Mouse (Mus musculus): ENCODE measurements around the gene Coq2. TPM values are rescaled to one million over a fixed set of nuclear protein-coding genes. Genes with fewer than 3 reads are reported as not detected.

The Coq2 gene
- polyA plus RNA-seq, 1 experiment from 2014 or later: 58.7 TPM

- Histone ChIP-seq H3K4me3 (ENCODE audit: low read depth, low read length) (no peak overlapping the region), H3K27me3 (replicated peaks; ENCODE audit: control insufficient read depth, insufficient read depth, low read length) (no peaks in the 10 kb centered on the region), H3K4me2 (no peak overlapping the region), H3K9ac (ENCODE audit: low read depth, low read length) (no peak overlapping the region), H3K27ac (ENCODE audit: low read depth, low read length) (no peak overlapping the region), H3K4me1 (replicated peaks; ENCODE audit: control insufficient read depth, insufficient read depth, low read length) (peaks cover 9% of the 10 kb centered on the region), H3K9me3 (ENCODE audit: control insufficient read depth, low read length) (no peaks in the 10 kb centered on the region), H3K36me3 (ENCODE audit: control insufficient read depth, insufficient read depth, low read length) (no peaks in the 10 kb centered on the region)
- ATAC-seq (replicated peaks; ENCODE audit: low FRiP score) (no peak), DNase-seq (ENCODE audit: low spot score) (no peak)
- WGBS: 65% methylated on average over 8 of the region's 8 CpGs
Measured at GRCm38 (mm10) chr5:100621876-100622508, 52.9 kb downstream of the Coq2 start.

GRCm38 (mm10) chr5:100620952-100621351, 54.0 kb downstream of the Coq2 start:
- Histone ChIP-seq H3K27ac (ENCODE audit: low read depth, low read length) (no peak overlapping the region), H3K9me3 (ENCODE audit: control insufficient read depth, low read length) (no peaks in the 10 kb centered on the region), H3K4me1 (replicated peaks; ENCODE audit: control insufficient read depth, insufficient read depth, low read length) (peaks cover 9% of the 10 kb centered on the region), H3K4me2 (no peak overlapping the region), H3K36me3 (ENCODE audit: control insufficient read depth, insufficient read depth, low read length) (no peaks in the 10 kb centered on the region), H3K27me3 (replicated peaks; ENCODE audit: control insufficient read depth, insufficient read depth, low read length) (no peaks in the 10 kb centered on the region), H3K9ac (ENCODE audit: low read depth, low read length) (no peak overlapping the region), H3K4me3 (ENCODE audit: low read depth, low read length) (no peak overlapping the region)
- ATAC-seq (replicated peaks; ENCODE audit: low FRiP score): no peak
- no peak for DNase-seq (ENCODE audit: low spot score)
- 67% methylated on average over 9 of the region's 9 CpGs for WGBS

- 88% methylated on average over 15 of the region's 15 CpGs for WGBS
- no peaks in the 10 kb centered on the region for H3K27me3 ChIP-seq (replicated peaks; ENCODE audit: control insufficient read depth, insufficient read depth, low read length)
- no peak for ATAC-seq (replicated peaks; ENCODE audit: low FRiP score)
- peaks cover 2% of the 10 kb centered on the region for H3K4me1 ChIP-seq (replicated peaks; ENCODE audit: control insufficient read depth, insufficient read depth, low read length)
- no peak overlapping the region for H3K4me3 ChIP-seq (ENCODE audit: low read depth, low read length)
- no peak overlapping the region for H3K9ac ChIP-seq (ENCODE audit: low read depth, low read length)
- no peak overlapping the region for H3K27ac ChIP-seq (ENCODE audit: low read depth, low read length)
- no peaks in the 10 kb centered on the region for H3K36me3 ChIP-seq (ENCODE audit: control insufficient read depth, insufficient read depth, low read length)
- H3K9me3 ChIP-seq (ENCODE audit: control insufficient read depth, low read length): no peaks in the 10 kb centered on the region
- no peak for DNase-seq (ENCODE audit: low spot score)
- H3K4me2 ChIP-seq: no peak overlapping the region
Measured at GRCm38 (mm10) chr5:100619586-100620275, 55.2 kb downstream of the Coq2 start.

- H3K4me1 ChIP-seq (replicated peaks; ENCODE audit: control insufficient read depth, insufficient read depth, low read length): no peaks in the 10 kb centered on the region
- H3K27ac ChIP-seq (ENCODE audit: low read depth, low read length): no peak overlapping the region
- no peaks in the 10 kb centered on the region for H3K27me3 ChIP-seq (replicated peaks; ENCODE audit: control insufficient read depth, insufficient read depth, low read length)
- no peaks in the 10 kb centered on the region for H3K9me3 ChIP-seq (ENCODE audit: control insufficient read depth, low read length)
- H3K9ac ChIP-seq (ENCODE audit: low read depth, low read length): no peak overlapping the region
- no peak overlapping the region for H3K4me2 ChIP-seq
- WGBS: 79% methylated on average over 17 of the region's 17 CpGs
- no peaks in the 10 kb centered on the region for H3K36me3 ChIP-seq (ENCODE audit: control insufficient read depth, insufficient read depth, low read length)
- no peak overlapping the region for H3K4me3 ChIP-seq (ENCODE audit: low read depth, low read length)
- no peak for ATAC-seq (replicated peaks; ENCODE audit: low FRiP score)
- DNase-seq (ENCODE audit: low spot score): no peak
Measured at GRCm38 (mm10) chr5:100613896-100614768, 60.8 kb downstream of the Coq2 start.

- ATAC-seq (replicated peaks; ENCODE audit: low FRiP score) (0 out of 2 replicates have a peak, but pooled peaks have one; percentile 34), DNase-seq (ENCODE audit: low spot score) (no peak)
- Histone ChIP-seq H3K36me3 (ENCODE audit: control insufficient read depth, insufficient read depth, low read length) (no peaks in the 10 kb centered on the region), H3K27me3 (replicated peaks; ENCODE audit: control insufficient read depth, insufficient read depth, low read length) (no peaks in the 10 kb centered on the region), H3K4me3 (ENCODE audit: low read depth, low read length) (no peak overlapping the region), H3K9me3 (ENCODE audit: control insufficient read depth, low read length) (no peaks in the 10 kb centered on the region), H3K27ac (ENCODE audit: low read depth, low read length) (no peak overlapping the region), H3K4me2 (peak overlapping the region; percentile 33), H3K9ac (ENCODE audit: low read depth, low read length) (no peak overlapping the region), H3K4me1 (replicated peaks; ENCODE audit: control insufficient read depth, insufficient read depth, low read length) (peaks cover 10% of the 10 kb centered on the region)
- WGBS: 42% methylated on average over 9 of the region's 9 CpGs
Measured at GRCm38 (mm10) chr5:100607868-100608267, 67.1 kb downstream of the Coq2 start.

- Histone ChIP-seq H3K9me3 (ENCODE audit: control insufficient read depth, low read length) (no peaks in the 10 kb centered on the region), H3K9ac (ENCODE audit: low read depth, low read length) (no peak overlapping the region), H3K4me2 (no peak overlapping the region), H3K27me3 (replicated peaks; ENCODE audit: control insufficient read depth, insufficient read depth, low read length) (no peaks in the 10 kb centered on the region), H3K27ac (ENCODE audit: low read depth, low read length) (no peak overlapping the region), H3K4me1 (replicated peaks; ENCODE audit: control insufficient read depth, insufficient read depth, low read length) (peaks cover 10% of the 10 kb centered on the region), H3K36me3 (ENCODE audit: control insufficient read depth, insufficient read depth, low read length) (no peaks in the 10 kb centered on the region), H3K4me3 (ENCODE audit: low read depth, low read length) (no peak overlapping the region)
- ATAC-seq (replicated peaks; ENCODE audit: low FRiP score) (no peak), DNase-seq (ENCODE audit: low spot score) (no peak)
- 66% methylated on average over 4 of the region's 4 CpGs for WGBS
Measured at GRCm38 (mm10) chr5:100607090-100607762, 67.7 kb downstream of the Coq2 start.

GRCm38 (mm10) chr5:100605828-100606229, 69.1 kb downstream of the Coq2 start:
- H3K36me3 ChIP-seq (ENCODE audit: control insufficient read depth, insufficient read depth, low read length): no peaks in the 10 kb centered on the region
- peaks cover 10% of the 10 kb centered on the region for H3K4me1 ChIP-seq (replicated peaks; ENCODE audit: control insufficient read depth, insufficient read depth, low read length)
- H3K27me3 ChIP-seq (replicated peaks; ENCODE audit: control insufficient read depth, insufficient read depth, low read length): no peaks in the 10 kb centered on the region
- 81% methylated on average over 9 of the region's 9 CpGs for WGBS
- H3K4me2 ChIP-seq: 0 out of 2 replicates have a peak overlapping the region, but pooled peaks have one; percentile 8
- H3K27ac ChIP-seq (ENCODE audit: low read depth, low read length): no peak overlapping the region
- H3K9me3 ChIP-seq (ENCODE audit: control insufficient read depth, low read length): no peaks in the 10 kb centered on the region
- DNase-seq (ENCODE audit: low spot score) (no peak), ATAC-seq (replicated peaks; ENCODE audit: low FRiP score) (no peak)
- no peak overlapping the region for H3K9ac ChIP-seq (ENCODE audit: low read depth, low read length)
- H3K4me3 ChIP-seq (ENCODE audit: low read depth, low read length): no peak overlapping the region
